Mouse (Mus musculus) ovary, postnatal 14 days (tissue): Measurements from ENCODE around the gene Lrba.

Experiments used
- DNase-seq: peaks from one replicate; pipeline ENCODE4 v3.0.0; 2022; ENCODE audit warnings: low spot score

Lrba gene

DNA sequence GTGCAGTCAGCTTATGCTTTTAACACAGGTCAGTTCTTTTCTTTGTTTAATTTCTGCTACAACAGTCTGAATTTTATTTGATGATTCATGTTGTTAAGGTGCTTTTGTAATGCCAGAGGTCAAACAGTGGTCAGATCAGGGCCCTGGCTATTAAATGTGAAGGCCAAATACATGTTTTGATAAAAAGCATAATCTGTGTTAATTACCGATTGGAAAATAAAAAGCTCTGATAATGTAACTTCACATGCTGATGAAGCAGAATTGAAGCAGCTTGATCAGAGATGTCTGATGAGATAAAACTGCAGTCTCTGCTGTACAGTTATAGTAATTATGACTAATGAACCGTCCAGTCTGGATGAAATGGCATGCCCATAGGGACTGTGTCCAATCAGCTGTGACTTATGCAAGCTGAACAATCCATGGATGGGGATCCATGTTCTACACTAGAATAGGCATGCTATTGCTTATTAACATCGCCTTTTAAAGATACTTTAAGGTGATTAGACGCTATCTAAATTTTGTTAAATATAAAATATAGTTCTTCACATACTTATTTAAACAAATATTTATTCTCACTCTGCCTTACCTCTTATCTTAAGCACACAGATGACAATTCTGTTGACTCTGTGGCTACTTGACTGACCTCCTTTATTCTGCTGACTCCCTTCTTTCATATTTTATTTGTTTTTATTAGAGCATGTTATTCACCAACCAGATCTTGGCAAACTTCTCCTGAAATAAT lies 336.0 kb downstream of the Lrba start:
- no peak for DNase-seq

DNA sequence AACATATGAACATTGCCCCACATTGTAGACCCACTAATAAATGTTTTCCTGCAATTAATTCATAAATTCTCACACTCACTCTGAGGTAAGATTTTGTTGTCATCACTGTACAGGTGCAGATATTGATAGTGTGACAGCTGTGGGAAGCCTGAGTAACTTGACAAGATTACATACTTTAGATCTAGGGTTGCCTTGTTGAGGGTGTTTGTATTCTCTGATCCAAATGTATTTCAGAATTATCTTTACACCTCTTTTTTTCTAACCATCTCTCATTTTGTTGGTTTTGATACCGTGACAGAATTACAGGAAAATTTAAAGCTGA lies 336.5 kb downstream of the Lrba start:
- no peak for DNase-seq

DNA sequence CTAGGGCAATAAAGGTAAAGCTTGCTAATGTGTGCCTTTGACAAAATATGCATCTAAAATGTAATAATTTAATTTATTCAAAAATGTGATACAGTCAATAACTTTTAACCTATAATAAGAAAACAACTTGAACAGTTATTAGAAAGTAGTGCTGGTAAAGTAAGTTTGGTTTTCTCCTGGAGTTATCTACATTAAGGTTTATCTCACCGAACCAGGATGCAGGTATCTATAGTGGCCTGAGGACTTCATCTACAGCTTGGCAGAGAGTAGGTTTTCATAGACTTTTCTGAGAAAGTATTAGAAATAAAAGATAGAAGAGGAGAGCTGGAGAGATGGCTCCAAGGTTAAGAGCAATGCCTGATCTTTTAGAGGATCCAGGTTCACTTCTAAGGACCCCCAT lies 336.9 kb downstream of the Lrba start:
- no peak for DNase-seq

DNA sequence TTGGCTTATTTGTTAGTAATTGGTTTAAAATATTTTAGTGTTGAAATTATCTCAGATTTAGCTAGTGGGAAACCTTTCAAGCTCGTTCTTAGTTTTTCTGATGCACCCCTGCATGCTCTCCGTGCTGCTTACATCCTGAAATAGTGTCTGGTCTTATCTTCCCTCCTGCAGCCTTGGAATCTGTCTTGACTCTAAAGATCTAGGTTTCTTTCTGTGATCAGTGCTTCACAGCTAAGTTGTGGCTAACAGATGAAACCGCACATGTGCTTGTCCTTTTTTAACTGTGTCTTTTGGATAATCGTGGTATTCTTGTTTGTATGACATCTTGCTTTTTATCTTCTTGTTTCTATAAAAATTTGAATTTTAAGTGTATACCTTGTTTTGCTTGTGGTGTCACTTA lies 342.8 kb downstream of the Lrba start:
- DNase-seq: no peak

DNA sequence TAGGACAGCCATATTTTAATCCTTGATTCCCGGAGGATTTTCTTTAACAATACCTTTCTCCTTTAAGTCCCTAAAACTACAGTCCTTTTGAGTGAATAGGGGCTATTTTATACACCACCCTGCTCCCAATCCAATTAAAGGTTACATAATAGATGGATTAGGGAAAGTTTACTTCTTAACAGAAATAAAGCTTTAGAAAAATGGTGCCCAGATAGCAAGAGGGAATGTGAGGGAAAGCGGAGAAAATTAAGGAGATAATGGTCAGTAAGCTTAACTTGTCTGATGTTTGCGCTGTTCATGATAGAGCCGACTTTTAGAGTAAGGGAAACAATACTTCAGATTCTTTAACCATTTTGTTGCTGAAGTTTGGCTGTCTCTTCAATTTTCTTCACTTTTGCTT lies 347.0 kb downstream of the Lrba start:
- DNase-seq: no peak

DNA sequence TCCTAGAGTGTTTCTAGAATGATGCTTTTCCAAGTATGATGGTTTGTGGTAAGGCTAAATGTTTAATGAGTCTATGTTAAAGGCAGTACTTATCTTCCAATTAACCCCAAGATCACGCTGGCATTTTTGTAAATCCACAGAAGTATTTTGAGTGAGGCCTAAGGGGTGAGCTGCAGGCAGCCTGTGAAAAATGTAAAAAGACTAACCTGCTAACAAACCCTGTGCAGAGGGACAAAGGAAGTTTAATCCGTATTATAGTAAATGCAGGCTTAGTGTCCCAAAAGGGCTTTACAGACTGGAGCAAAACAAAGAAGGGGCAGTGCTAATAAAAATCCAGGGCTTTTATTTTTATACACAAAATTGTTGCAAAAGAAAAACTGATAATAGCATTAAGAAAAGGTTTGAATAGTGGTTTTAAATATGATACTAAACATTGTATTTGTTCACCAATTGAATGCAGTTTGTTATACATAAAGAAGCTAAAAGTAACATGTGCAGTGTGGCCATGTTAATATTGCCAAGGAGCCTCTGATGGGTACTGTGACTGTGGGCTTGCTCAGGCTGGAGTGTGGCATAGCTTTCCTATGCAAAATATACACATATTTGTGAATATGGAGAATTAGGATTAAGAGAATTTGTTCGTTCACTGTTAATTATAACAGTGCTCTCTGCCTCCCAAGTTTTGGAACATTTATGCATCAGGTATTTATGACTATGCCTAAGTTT lies 348.2 kb downstream of the Lrba start:
- DNase-seq: no peak

DNA sequence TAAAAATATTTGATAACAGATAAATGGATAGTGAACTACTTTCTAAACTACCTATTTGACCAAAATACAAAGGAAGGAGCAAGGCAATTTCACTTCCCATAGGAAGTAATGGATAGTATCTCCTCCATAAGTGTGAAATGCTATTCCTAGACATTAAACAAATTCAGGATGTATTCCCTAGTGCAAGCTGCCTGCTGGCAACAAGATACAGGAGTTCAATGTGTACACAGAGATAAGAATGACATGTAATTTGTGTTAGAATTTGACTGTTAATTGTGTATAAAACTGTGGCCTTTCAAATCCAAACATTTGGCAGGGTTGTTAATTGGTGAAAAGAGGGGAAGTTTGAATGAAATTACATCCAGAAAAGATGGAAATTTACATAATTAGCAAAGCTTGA lies 350.8 kb downstream of the Lrba start:
- DNase-seq: no peak

DNA sequence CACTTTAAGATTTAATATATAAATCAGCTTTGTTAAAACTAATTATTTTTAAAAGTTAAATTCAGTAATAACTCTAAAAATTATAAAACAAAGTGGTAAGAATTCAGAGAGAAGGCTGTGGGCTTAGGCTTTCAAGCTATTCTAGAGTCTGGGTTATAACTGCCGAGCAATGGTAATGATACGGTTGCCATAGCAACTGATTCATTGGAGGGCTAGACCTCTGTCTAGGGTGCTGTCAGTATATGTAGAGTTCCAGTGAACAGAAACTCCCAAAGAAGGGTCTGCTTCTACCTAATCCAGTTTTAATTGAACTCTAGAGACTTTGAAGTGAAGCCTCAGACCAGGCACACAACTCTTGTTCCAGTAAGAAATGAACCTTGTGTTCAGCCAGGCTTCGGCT lies 377.8 kb downstream of the Lrba start:
- DNase-seq: no peak

DNA sequence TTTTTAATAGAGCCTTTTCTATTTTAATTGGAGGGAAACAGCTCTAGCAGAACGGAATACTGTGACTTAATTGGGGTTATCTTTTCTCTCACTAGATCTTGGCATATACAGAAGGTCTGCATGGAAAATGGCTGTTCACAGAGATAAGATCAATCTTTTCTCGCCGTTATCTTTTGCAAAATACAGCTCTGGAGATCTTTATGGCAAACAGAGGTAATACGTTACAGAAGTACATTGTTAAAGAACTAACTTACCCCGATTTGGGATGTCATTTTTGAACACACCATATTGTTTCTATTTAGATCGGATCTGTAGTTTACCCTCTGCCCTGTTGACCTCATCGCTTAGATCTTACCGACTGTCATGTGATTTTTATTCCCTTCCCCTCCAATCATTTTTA lies 381.3 kb downstream of the Lrba start:
- DNase-seq: no peak

DNA sequence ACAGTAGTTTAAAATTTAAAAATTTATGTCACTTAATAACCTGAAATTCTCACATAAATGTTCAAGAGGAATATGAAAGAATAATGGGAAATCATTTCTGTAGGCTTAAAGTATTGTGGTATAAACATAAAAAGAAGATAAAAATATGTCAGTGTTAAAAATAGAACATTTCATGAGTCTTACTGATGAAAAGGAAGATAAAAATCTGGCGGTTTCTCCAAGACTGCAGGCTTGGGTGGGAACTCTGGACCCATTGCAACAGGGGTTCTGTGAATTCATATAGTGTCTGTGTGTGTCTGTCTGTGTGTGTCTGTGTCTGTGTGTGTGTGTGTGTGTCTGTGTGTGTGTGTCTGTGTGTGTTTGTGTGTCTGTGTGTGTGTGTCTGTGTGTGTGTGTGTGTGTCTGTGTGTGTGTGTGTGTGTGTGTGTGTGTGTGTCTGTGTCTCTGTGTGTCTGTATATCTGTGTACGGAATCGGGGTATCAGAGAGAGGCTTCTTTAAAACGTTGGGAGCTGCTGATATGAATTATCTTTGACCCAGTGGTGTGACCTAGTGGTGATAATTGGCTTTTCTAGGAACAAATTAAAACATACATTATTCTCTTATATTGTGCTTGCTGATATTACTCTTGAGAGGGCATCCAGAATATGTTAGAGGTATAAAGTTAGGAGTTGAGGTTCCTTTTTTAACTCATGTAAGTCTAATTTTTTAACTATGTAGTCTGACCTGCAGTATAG lies 402.7 kb downstream of the Lrba start:
- DNase-seq: no peak

DNA sequence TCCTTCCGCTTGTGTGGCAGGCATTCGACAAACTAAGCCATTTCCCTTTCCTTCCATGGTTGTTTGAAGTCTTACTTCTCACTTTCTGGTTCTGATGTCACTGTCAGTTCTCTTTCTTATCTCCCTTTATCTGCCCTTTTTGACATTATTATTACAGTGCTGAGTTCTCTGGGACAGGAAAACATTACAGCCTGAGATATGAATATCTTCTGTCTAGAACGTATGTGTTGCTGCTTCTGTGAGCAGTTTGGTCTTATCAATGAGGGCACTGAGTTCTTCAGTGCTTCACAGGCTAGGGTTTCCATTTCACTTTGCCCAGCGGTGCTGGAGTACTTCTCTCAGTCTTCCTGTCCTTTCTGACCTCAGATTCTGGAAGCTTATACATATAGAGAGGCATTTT lies 404.9 kb downstream of the Lrba start:
- DNase-seq: no peak

DNA sequence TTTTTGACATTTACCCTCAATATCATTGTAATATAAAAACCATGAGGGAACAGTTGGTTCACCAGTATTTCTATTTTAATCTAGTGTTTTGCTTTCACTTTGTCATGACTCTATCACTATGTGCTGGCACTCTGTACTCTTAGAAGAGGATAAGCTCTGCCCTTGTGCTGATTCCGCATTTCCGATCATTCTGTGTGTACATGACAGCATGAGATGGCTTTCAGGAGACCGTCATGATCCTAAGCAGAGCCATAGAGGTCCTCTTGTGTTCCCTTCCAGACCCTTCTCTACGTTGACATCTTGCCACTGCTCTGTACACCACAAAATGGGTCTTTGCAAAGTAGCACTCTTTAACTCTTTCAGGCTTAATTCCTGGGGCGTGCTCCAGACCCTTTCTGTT lies 411.0 kb downstream of the Lrba start:
- no peak for DNase-seq

DNA sequence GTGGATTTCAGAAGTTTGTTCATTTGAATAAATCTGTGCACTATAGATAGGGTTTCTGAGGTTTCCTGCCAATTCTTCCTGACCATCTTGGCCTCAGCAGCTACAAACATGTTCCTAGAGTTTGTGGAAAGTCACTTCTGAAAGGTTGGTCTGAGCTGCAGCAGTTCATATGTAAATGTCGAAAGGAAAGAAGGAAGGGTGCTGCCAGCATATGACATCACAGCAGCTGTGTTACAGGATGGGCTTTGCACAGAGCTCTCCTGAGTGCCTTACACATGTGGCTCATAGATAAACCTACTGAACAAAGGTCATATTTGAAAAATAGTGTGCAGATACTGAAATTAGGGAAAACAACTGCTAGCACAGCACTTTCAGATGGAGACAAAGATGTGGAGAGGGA lies 411.5 kb downstream of the Lrba start:
- DNase-seq: no peak

DNA sequence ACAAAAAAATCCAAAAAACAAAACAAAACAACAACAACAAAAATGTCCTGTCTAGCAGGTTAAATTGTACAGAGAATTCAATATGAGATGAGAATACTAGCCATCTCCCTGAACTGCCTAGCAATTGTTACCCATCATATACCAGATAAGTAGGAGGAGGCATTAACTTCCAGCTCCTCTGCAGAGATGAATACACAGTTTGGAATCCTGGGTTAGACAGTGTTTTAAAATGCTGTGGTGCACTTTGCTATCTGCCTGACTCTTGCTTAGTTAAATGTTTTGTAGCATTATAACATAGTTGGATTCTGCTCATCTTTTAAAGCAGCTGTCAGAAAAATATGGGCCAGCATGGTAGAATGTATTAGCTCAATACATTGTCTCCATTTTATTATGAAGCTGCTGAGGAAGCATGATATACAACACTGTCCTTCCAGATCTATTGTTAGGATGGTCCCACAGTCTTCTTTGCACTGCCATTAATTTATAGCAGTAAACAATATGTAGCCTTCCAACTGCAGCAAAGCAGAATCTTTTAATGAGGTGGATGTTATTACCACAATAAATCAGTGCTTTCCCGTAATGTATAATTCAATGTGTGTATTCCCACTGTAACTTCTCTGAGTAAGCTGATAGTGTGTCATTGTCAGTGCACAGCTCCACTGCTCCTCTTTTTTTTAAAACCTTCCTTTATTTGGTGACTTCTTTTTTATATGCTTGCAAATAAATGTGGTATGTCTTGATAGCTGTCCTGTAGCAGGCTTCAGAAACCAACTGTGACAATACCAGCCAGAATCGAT lies 414.3 kb downstream of the Lrba start:
- DNase-seq: no peak

DNA sequence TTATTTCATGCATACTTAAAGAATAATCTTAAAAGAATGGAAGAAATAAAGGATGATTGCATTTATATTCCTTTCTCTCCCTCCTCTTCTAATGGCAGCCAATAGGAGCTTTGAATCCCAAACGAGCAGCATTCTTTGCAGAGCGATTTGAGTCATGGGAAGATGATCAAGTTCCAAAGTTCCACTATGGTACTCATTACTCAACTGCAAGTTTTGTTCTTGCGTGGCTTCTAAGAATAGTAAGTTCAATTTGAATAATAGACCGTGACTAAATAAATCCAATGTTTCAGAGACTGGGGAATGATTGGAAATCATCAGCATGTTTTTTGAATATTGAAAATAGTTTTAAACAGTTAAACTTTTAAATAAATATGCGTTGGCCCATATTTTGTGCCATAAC lies 416.9 kb downstream of the Lrba start:
- no peak for DNase-seq

DNA sequence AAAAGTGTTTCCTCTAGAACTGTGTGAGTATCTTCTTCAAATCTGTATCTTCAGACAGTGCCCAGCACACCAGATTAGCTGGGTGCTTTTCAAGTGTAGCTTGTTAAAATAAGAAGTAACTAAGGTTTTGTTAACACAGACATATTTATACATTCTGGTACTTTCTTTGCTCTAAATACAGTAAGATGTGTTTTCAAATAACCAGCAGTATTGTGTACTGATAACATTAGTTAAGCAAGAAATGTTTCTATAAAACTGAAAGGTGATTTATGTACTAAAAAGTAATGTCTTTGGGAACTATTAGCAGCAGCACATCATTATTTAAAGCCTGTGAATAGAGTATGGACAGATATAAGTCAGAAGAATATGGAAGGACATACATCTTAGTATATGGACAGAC lies 417.3 kb downstream of the Lrba start:
- DNase-seq: no peak

DNA sequence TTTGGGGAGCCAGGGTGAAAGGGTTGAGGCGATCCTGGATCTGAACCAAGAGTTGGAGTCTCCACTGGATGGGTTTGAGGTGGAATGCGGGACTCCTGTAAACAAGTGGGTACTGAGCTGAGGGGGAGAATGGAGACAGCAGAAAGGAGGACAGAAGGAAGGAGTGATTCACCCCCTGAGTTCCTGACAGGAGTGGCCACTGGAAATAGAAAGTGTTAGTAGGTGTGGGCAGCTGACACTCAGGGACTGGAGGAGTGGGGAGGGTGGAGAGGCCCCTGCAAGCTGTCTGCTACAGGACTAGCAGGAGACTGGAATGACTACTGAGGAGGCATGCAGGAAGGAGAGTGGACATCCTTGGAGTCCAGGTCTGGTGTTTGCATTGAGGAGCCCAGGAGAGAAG lies 422.3 kb downstream of the Lrba start:
- DNase-seq: no peak

DNA sequence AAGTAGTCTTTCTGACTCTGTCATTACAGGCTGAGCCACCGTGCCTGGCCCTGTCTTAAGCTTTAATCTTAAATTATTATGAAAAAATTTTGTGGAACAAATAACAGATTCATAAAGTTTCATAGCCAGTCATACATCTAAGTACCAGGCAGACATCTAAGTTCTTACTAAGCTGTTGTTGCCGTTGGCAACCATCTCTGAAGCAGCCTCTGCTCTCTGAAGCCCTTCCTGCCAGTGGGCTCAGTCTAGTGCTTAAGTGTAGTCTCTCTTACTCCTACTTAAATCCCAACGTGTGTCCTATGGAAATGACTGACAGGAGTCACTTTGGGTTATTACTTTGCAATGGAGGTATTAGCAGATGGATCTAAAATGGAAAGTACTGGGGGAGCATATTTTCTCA lies 426.5 kb downstream of the Lrba start:
- DNase-seq: no peak

DNA sequence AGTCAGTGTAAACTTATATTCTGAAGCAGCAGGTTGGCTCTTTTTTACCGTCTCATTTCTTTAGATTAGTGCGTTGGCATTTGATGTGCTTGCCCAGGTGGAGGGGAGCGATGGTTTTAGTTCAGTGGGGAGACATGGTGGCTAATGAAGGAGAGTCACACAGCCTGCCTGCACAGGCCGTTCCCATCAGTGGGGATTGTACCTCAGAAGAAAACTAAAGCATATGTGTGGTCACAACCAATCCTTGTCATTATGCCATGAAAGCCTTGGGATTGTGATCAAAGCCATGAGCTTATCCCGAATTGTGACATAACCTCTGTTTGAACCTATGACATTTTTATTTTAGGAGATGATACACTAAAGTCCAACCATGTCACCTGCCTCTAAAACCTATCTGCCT lies 434.8 kb downstream of the Lrba start:
- DNase-seq: no peak

DNA sequence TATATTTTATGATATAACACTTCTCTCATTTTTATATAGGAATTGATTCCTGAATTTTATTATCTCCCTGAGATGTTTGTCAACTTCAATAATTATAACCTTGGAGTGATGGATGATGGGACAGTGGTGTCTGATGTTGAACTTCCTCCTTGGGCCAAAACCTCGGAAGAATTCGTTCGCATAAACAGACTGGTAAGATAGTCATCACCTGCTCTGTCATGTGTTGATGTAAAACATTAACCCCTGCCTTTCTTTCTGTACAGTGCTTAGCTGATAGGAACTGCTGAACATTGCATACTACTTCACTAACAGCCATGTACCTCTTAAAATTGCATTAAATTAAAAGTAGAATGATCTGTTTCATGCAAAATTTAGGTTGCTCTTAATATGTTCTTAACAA lies 439.9 kb downstream of the Lrba start:
- no peak for DNase-seq

DNA sequence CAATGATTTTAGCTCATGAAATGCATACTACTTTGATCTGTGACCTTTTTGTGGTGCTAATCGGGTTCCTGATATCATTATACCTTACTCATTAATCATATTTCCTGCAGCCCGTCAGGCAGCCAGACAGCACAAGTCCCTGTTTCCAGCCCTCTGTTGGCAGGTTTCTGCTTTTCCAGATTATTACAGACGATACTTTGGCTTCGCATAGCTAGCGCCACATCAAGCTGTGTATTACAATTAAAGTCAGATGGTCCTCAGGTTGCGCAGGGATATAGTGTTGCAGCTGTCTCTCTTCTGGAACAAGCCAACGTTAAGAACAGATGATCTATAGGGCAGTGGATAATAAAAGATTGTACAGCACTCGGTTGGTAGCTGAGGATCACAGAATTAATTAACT lies 443.7 kb downstream of the Lrba start:
- no peak for DNase-seq

DNA sequence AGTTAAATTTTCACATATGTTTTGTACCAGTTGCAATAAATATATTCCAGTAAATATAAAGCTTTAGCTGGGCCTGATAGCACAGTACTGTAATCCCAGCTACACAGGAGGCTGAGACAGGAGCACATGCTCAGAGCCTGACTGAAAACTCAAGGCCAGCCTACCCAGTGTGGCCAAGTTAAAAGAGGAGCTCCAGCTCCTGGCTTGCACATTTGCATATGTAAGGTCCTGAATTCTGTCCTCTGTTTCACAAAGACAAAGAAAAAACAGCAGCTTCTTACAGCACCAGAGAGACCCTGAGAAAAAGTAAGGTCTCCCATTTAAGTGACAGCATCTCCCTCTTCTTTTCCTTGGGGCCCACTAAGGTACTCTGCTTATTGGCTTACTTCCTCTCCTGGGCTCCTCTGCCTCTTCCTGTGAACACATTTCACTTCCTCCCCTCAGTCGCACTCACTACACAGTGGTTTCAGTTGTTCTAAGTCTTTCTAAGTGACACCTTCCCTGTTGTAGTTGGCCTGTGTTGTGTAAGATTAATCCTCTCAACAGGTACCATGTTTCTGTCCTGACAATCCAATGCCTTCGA lies 453.2 kb downstream of the Lrba start:
- no peak for DNase-seq
